ENCODE assay signal across 8 mouse cellular contexts in genomic region chr5:122209591-122210368, GRCm38 (mm10). TPM values are rescaled to one million over a fixed set of nuclear protein-coding genes. Genes with fewer than 3 reads are reported as not detected.
DNase-seq lines count a peak whose midpoint lies in the region; ATAC-seq and TF ChIP-seq lines count a peak whose summit lies in the region.

No protein-coding gene starts in this region.

- peak overlapping the region; percentile 94 for H3K27ac ChIP-seq in ES-Bruce4 (ENCODE audit: insufficient read depth, low read length)
- H3K27ac ChIP-seq in liver, embryonic 13.5 days, result no peak overlapping the region
- H3K27ac ChIP-seq in thymus, adult 2 months (ENCODE audit: control insufficient read depth, insufficient read depth, low read length), result peak overlapping the region; percentile 85

- peak overlapping the region; percentile 43 for H3K4me3 ChIP-seq in ES-Bruce4 (ENCODE audit: low read depth, low read length)
- peak overlapping the region; percentile 34 for H3K4me3 ChIP-seq in liver, embryonic 13.5 days (replicated peaks)
- peak overlapping the region; percentile 25 for H3K4me3 ChIP-seq in thymus, adult 2 months (ENCODE audit: control insufficient read depth, insufficient read depth, low read length)

- no peak for TF ChIP-seq CTCF in ES-Bruce4 (IDR thresholded peaks at IDR 0.05; ENCODE audit: low read depth, low read length)
- TF ChIP-seq CTCF in brain, embryonic 14.5 days (IDR thresholded peaks at IDR 0.05; ENCODE audit: borderline replicate concordance, extremely low read depth, insufficient read depth, insufficient read length), result no peak
- TF ChIP-seq CTCF in thymus, adult 2 months (IDR thresholded peaks at IDR 0.05; ENCODE audit: borderline replicate concordance, control insufficient read depth, extremely low read depth, insufficient read depth, low read length, poor library complexity), result no peak

- H3K4me1 ChIP-seq in ES-Bruce4 (ENCODE audit: control insufficient read depth, insufficient read depth, low read length), result peaks cover 4% of the 10 kb centered on the region
- peaks cover 13% of the 10 kb centered on the region for H3K4me1 ChIP-seq in liver, embryonic 13.5 days (replicated peaks)
- H3K4me1 ChIP-seq in thymus, adult 2 months (replicated peaks; ENCODE audit: control insufficient read depth, insufficient read depth, low read length), result peaks cover 49% of the 10 kb centered on the region

- DNase-seq in brain, embryonic 14.5 days (ENCODE audit: low read depth), result peak; percentile 79
- peak; percentile 60 for DNase-seq in gastrocnemius, postnatal 25 days
- DNase-seq in hindlimb bud, embryonic 11.5 days (ENCODE audit: extremely low spot score, low read depth, low spot score), result peak; percentile 42
- no peak for DNase-seq in liver, embryonic 13.5 days
- peak; percentile 80 for DNase-seq in naive thymus-derived CD4-positive, alpha-beta T cell, adult 2 months (ENCODE audit: low read depth)
- DNase-seq in thymus, adult 2 months, result peak; percentile 73
- DNase-seq in left cerebral cortex, adult 18-20 months (ENCODE audit: low spot score in 2 of 2), result no peak

- H3K4me2 ChIP-seq in liver, embryonic 13.5 days, result peak overlapping the region; percentile 45

- ATAC-seq in liver, embryonic 13.5 days (ENCODE audit: low read depth), result 0 out of 2 replicates have a peak, but pooled peaks have one; percentile 12

- H3K9me3 ChIP-seq in ES-Bruce4 (replicated peaks; ENCODE audit: control insufficient read depth, insufficient read depth, low read length, poor library complexity, severe bottlenecking), result no peaks in the 10 kb centered on the region
- no peaks in the 10 kb centered on the region for H3K9me3 ChIP-seq in liver, embryonic 13.5 days (replicated peaks)

- TF ChIP-seq POLR2A in ES-Bruce4 (IDR thresholded peaks at IDR 0.05; ENCODE audit: insufficient read depth, low read length), result peak; percentile 18
- no peak for TF ChIP-seq POLR2A in brain, embryonic 14.5 days (IDR thresholded peaks at IDR 0.05; ENCODE audit: borderline replicate concordance, extremely low read depth, insufficient read depth, insufficient read length, poor library complexity, severe bottlenecking)
- TF ChIP-seq POLR2A in thymus, adult 2 months (IDR thresholded peaks at IDR 0.05; ENCODE audit: control insufficient read depth, extremely low read depth, insufficient read depth, low read length, poor library complexity), result peak; percentile 23; the same call in 1 of the 2 replicates

- 14% methylated on average over 21 of the region's 21 CpGs for WGBS in liver, embryonic 13.5 days (ENCODE audit: insufficient replicate concordance)
- WGBS in thymus, adult 2 months, result 15% methylated on average over 20 of the region's 21 CpGs

- 0 out of 2 replicates have a peak, but pooled peaks have one; percentile 52 for TF ChIP-seq EP300 in ES-Bruce4 (IDR thresholded peaks at IDR 0.05; ENCODE audit: insufficient read depth, low read depth, low read length)

- H3K27me3 ChIP-seq in ES-Bruce4 (ENCODE audit: control insufficient read depth, insufficient read depth, low read length, poor library complexity, severe bottlenecking), result no peaks in the 10 kb centered on the region
- H3K27me3 ChIP-seq in liver, embryonic 13.5 days, result no peaks in the 10 kb centered on the region
- no peaks in the 10 kb centered on the region for H3K27me3 ChIP-seq in thymus, adult 2 months (ENCODE audit: control insufficient read depth, insufficient read depth, low read length)

- peak overlapping the region; percentile 24 for H3K9ac ChIP-seq in ES-Bruce4 (ENCODE audit: low read depth, poor library complexity, severe bottlenecking)
- H3K9ac ChIP-seq in liver, embryonic 13.5 days, result no peak overlapping the region

- H3K36me3 ChIP-seq in ES-Bruce4 (ENCODE audit: control insufficient read depth, insufficient read depth, low read length, poor library complexity, severe bottlenecking), result no peaks in the 10 kb centered on the region
- H3K36me3 ChIP-seq in liver, embryonic 13.5 days, result no peaks in the 10 kb centered on the region
- no peaks in the 10 kb centered on the region for H3K36me3 ChIP-seq in thymus, adult 2 months (ENCODE audit: control insufficient read depth, insufficient read depth, low read length)

RNA-seq across cellular contexts. Expression of gene Hvcn1, which starts 3.2 kb away (rescaled TPM):
- polyA plus RNA-seq in ES-Bruce4 (2011; ENCODE audit: insufficient read depth, insufficient read length, low read depth, missing spikeins), result 10.6 and 11.8 TPM in 2 replicates
- 2.3 and 2.4 TPM in 2 replicates for polyA plus RNA-seq in brain, embryonic 14.5 days (2012; rRNA removed)
- total RNA-seq in gastrocnemius, postnatal 25 days (2021), result 1 to 10 TPM in 1 of 2 experiments, under 1 TPM in 1; 0.67 to 1.1 TPM
- 1.4 and 2.1 TPM in 2 replicates for polyA plus RNA-seq in liver, embryonic 13.5 days (2015; fragmentation: Nextera tagmentation; extraction: Ambion mirVana)
- 43.9 and 49.9 TPM in 2 replicates for polyA plus RNA-seq in thymus, adult 2 months (2012; rRNA removed)
- total RNA-seq in left cerebral cortex, adult 18-20 months (2021), result 1 to 10 TPM; 2.6 to 4.3 TPM

RNA-seq across cellular contexts. Expression of gene Ppp1cc, which starts 51.7 kb away (rescaled TPM):
- 437 and 458 TPM in 2 replicates for polyA plus RNA-seq in ES-Bruce4 (2011; ENCODE audit: insufficient read depth, insufficient read length, low read depth, missing spikeins)
- polyA plus RNA-seq in brain, embryonic 14.5 days (2012; rRNA removed), result 270 and 345 TPM in 2 replicates
- total RNA-seq in gastrocnemius, postnatal 25 days (2021), result 100 to 1,000 TPM; 111 to 125 TPM
- polyA plus RNA-seq in liver, embryonic 13.5 days (2015; fragmentation: Nextera tagmentation; extraction: Ambion mirVana), result 164 and 177 TPM in 2 replicates
- polyA plus RNA-seq in thymus, adult 2 months (2012; rRNA removed), result 194 and 220 TPM in 2 replicates
- 100 to 1,000 TPM; 190 to 202 TPM for total RNA-seq in left cerebral cortex, adult 18-20 months (2021)

RNA-seq across cellular contexts. Expression of gene Tctn1, which starts 54.5 kb away (rescaled TPM):
- polyA plus RNA-seq in ES-Bruce4 (2011; ENCODE audit: insufficient read depth, insufficient read length, low read depth, missing spikeins), result 18.3 and 21.7 TPM in 2 replicates
- 40.2 and 42.3 TPM in 2 replicates for polyA plus RNA-seq in brain, embryonic 14.5 days (2012; rRNA removed)
- total RNA-seq in gastrocnemius, postnatal 25 days (2021), result 1 to 10 TPM; 1.9 to 2.2 TPM
- 0.68 and 1.1 TPM in 2 replicates for polyA plus RNA-seq in liver, embryonic 13.5 days (2015; fragmentation: Nextera tagmentation; extraction: Ambion mirVana)
- polyA plus RNA-seq in thymus, adult 2 months (2012; rRNA removed), result 41.4 and 45.0 TPM in 2 replicates
- total RNA-seq in left cerebral cortex, adult 18-20 months (2021), result 10 to 100 TPM; 10.3 to 14.6 TPM

Comparison
In these comparisons a context has a peak if more than half of its experiments do, and no peak if none do; other contexts are left out.
1. DNase-seq: peak in brain, embryonic 14.5 days (single experiment), gastrocnemius, postnatal 25 days (single experiment), hindlimb bud, embryonic 11.5 days (single experiment), naive thymus-derived CD4-positive, alpha-beta T cell, adult 2 months (single experiment) and thymus, adult 2 months (single experiment); none in liver, embryonic 13.5 days (single experiment) and left cerebral cortex, adult 18-20 months (0 of 2).
2. Peak in every context shown above with its lines, with median percentiles within 50 percentile points of each other: H3K4me3 ChIP-seq.